Mouse (Mus musculus): ENCODE results near the gene Mtmr12. TPM values are rescaled to one million over a fixed set of nuclear protein-coding genes. Genes with fewer than 3 reads are reported as not detected.

Gene Mtmr12
- total and polyA plus RNA-seq, 3 experiments: 14.3 to 38.2 TPM; not detected in 1

GRCm38 (mm10) chr15:12214531-12215414 lies 9.9 kb downstream of the Mtmr12 start:
- Histone ChIP-seq H3K4me1 (ENCODE audit: control insufficient read depth in 1 of 2, insufficient read depth in 2 of 2, low read length in 2 of 2) (peaks cover 0 to 2% of the 10 kb centered on the region in 2 experiments; a peak in 1 of 4 replicates), H3K9ac (ENCODE audit: control insufficient read depth, low read depth, low read length, poor library complexity, severe bottlenecking) (no peak overlapping the region), H3K4me3 (ENCODE audit: control insufficient read depth in 1 of 2, insufficient read depth in 1 of 2, low read depth in 2 of 2, low read length in 2 of 2) (no peak overlapping the region), H3K36me3 (ENCODE audit: control insufficient read depth in 1 of 2, insufficient read depth in 2 of 2, low read length in 2 of 2) (peaks cover 0 to under 1% of the 10 kb centered on the region in 2 experiments; a peak in 3 of 4 replicates), H3K27me3 (ENCODE audit: control insufficient read depth in 1 of 2, insufficient read depth in 2 of 2, low read length in 2 of 2) (no peaks in the 10 kb centered on the region), H3K9me3 (replicated peaks; ENCODE audit: insufficient read depth, low read length) (no peaks in the 10 kb centered on the region), H3K27ac (ENCODE audit: control insufficient read depth, low read depth, low read length) (no peak overlapping the region), H3K79me2 (ENCODE audit: control insufficient read depth, insufficient read depth, low read length, poor library complexity) (peaks cover 75% of the 10 kb centered on the region)
- no peak for DNase-seq (ENCODE audit: low read depth, low spot score)
- no peak for TF ChIP-seq MEF2A (IDR thresholded peaks at IDR 0.05; ENCODE audit: extremely low read depth, insufficient replicate concordance, low read depth, low read length, poor library complexity, severe bottlenecking)
- TF ChIP-seq ZC3H11A (IDR thresholded peaks at IDR 0.05; ENCODE audit: low read depth, low read length): no peak
- no peak for TF ChIP-seq JUND (IDR thresholded peaks at IDR 0.05; ENCODE audit: low read depth, low read length)
- TF ChIP-seq GABPA (IDR thresholded peaks at IDR 0.05; ENCODE audit: low read depth, low read length): no peak
- TF ChIP-seq SIN3A (IDR thresholded peaks at IDR 0.05; ENCODE audit: low read length): no peak
- TF ChIP-seq MAZ (IDR thresholded peaks at IDR 0.05; ENCODE audit: low read depth, low read length): no peak
- no peak for TF ChIP-seq RAD21 (IDR thresholded peaks at IDR 0.05; ENCODE audit: low read depth, low read length)
- no peak for TF ChIP-seq EP300 (IDR thresholded peaks at IDR 0.05; ENCODE audit: low read depth in 1 of 2, low read length in 2 of 2)
- TF ChIP-seq KAT2A (conservative IDR thresholded peaks at IDR 0.05; ENCODE audit: low read depth, low read length): no peak
- TF ChIP-seq BHLHE40 (IDR thresholded peaks at IDR 0.05; ENCODE audit: borderline replicate concordance, low read depth, low read length): no peak
- TF ChIP-seq TAL1 (IDR thresholded peaks at IDR 0.05; ENCODE audit: low read length): no peak
- no peak for TF ChIP-seq TBP (IDR thresholded peaks at IDR 0.05; ENCODE audit: low read depth, low read length)
- no peak for TF ChIP-seq ETS1 (IDR thresholded peaks at IDR 0.05; ENCODE audit: low read depth, low read length)
- TF ChIP-seq MAX (IDR thresholded peaks at IDR 0.05; ENCODE audit: low read length): no peak
- TF ChIP-seq ZMIZ1 (IDR thresholded peaks at IDR 0.05; ENCODE audit: low read depth, low read length): no peak
- no peak for TF ChIP-seq RCOR1 (IDR thresholded peaks at IDR 0.05; ENCODE audit: low read depth, low read length)
- no peak for TF ChIP-seq CHD1 (IDR thresholded peaks at IDR 0.05; ENCODE audit: low read depth, low read length)
- no peak for TF ChIP-seq MXI1 (IDR thresholded peaks at IDR 0.05; ENCODE audit: low read depth, low read length)

- Histone ChIP-seq H3K4me3 (ENCODE audit: control insufficient read depth in 1 of 2, insufficient read depth in 1 of 2, low read depth in 2 of 2, low read length in 2 of 2) (no peak overlapping the region), H3K4me1 (ENCODE audit: control insufficient read depth in 1 of 2, insufficient read depth in 2 of 2, low read length in 2 of 2) (peaks cover 0 to 2% of the 10 kb centered on the region in 2 experiments; a peak in 1 of 4 replicates), H3K27ac (ENCODE audit: control insufficient read depth, low read depth, low read length) (no peak overlapping the region), H3K36me3 (ENCODE audit: control insufficient read depth in 1 of 2, insufficient read depth in 2 of 2, low read length in 2 of 2) (peaks cover 0 to 2% of the 10 kb centered on the region in 2 experiments; a peak in 2 of 4 replicates), H3K9me3 (replicated peaks; ENCODE audit: insufficient read depth, low read length) (no peaks in the 10 kb centered on the region), H3K79me2 (ENCODE audit: control insufficient read depth, insufficient read depth, low read length, poor library complexity) (peaks cover 75% of the 10 kb centered on the region), H3K9ac (ENCODE audit: control insufficient read depth, low read depth, low read length, poor library complexity, severe bottlenecking) (no peak overlapping the region), H3K27me3 (ENCODE audit: control insufficient read depth in 1 of 2, insufficient read depth in 2 of 2, low read length in 2 of 2) (no peaks in the 10 kb centered on the region)
- no peak for DNase-seq (ENCODE audit: low read depth, low spot score)
- TF ChIP-seq KAT2A (conservative IDR thresholded peaks at IDR 0.05; ENCODE audit: low read depth, low read length): no peak
- TF ChIP-seq USF1 (IDR thresholded peaks at IDR 0.05; ENCODE audit: low read depth, low read length): no peak
- no peak for TF ChIP-seq HCFC1 (IDR thresholded peaks at IDR 0.05; ENCODE audit: low read depth, low read length)
- no peak for TF ChIP-seq CHD1 (IDR thresholded peaks at IDR 0.05; ENCODE audit: low read depth, low read length)
- no peak for TF ChIP-seq EP300 (IDR thresholded peaks at IDR 0.05; ENCODE audit: low read depth in 1 of 2, low read length in 2 of 2)
Observed at GRCm38 (mm10) chr15:12215415-12215718, 10.5 kb downstream of the Mtmr12 start.

Measured in MEL (cell line).